Mouse (Mus musculus): Measurements from ENCODE around the gene Tmem178b. TPM values are rescaled to one million over a fixed set of nuclear protein-coding genes. Genes with fewer than 3 reads are reported as not detected.

Tmem178b gene
- polyA plus RNA-seq, 1 experiment from 2014 or later = 0.63 TPM

DNA sequence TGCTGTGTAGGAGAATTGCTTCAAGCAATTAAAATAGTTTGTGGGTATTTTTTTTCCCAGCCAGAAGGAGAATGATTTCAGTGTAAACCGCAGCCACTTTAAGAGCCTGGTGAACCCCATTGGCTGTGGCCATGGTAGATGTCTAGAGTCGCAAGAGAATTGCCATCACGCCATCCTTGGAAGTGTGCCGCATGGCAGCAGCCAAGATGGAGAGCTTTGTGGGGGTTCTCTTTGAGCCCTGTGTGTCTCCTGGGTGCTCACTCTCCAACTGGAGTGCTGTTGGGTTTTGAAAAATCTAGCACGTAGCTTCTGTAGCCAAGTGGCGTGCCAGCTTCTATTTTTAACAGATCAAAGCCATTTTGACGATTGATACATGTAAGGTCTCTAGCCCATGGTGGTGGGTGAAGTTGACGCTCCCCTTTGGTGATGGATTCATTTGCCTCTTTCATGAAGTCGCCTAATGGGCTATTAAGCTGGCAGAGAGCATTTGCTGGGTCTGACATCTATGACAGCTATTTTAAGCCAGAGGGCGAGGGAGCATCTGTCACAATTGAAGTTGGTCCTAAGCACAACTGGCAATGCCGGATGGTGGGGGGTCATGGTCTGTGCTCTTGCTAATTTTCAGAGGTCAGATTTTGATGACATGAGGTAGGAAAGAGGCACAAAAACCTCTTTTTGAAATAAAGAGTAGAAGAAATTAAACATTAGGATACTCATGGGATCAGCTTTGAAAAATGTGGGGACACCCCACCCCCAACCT is 133.1 kb downstream of the Tmem178b start:
- ATAC-seq (ENCODE audit: insufficient number of reproducible peaks, low FRiP score, low TSS enrichment, low read depth) = no peak
- Histone ChIP-seq H3K27ac (no peak overlapping the region), H3K4me3 (no peak overlapping the region), H3K4me1 (no peaks in the 10 kb centered on the region), H3K9ac (no peak overlapping the region), H3K36me3 (no peaks in the 10 kb centered on the region), H3K9me3 (no peaks in the 10 kb centered on the region), H3K4me2 (no peak overlapping the region), H3K27me3 (no peaks in the 10 kb centered on the region)
- 78% methylated on average over 11 of the region's 11 CpGs for WGBS

DNA sequence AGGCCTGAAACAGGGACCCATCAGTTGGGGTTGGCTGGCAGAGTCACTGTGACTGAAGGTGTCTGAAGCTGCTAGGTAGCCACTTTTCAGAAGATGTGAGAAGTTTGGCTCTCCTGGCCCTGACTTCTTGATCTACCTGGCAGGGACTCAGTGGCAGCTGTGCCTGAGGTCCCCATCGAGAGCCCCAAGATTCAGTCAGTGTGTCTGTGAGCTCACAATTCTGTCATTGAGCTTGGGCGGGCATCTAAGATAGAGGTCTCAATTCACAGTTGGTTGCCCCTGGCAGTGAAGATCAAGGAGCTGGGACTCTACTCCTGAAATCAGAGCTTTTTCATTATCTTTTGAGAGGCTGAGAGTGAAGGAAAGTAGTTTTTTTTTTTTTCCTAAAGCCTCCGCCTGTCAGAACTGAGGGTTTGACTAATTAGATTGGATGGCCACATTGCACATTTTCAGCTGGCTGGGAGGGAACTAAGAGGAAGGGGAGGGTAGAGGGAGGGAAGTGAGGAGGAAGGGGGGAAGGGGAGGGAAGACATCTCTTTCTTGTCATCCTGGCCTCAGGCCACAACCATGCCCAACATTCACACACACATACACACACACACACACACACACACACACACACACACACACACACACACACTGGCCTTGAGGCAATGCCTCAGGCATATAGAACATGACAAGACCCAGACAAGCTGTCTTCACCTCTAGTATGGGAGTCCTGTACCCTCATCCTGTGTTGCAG is 135.3 kb downstream of the Tmem178b start:
- Histone ChIP-seq H3K9me3 (no peaks in the 10 kb centered on the region), H3K4me2 (no peak overlapping the region), H3K4me1 (no peaks in the 10 kb centered on the region), H3K27me3 (no peaks in the 10 kb centered on the region), H3K36me3 (no peaks in the 10 kb centered on the region), H3K9ac (no peak overlapping the region), H3K27ac (no peak overlapping the region), H3K4me3 (no peak overlapping the region)
- ATAC-seq (ENCODE audit: insufficient number of reproducible peaks, low FRiP score, low TSS enrichment, low read depth) = no peak
- WGBS = 60% methylated on average over 3 of the region's 3 CpGs

DNA sequence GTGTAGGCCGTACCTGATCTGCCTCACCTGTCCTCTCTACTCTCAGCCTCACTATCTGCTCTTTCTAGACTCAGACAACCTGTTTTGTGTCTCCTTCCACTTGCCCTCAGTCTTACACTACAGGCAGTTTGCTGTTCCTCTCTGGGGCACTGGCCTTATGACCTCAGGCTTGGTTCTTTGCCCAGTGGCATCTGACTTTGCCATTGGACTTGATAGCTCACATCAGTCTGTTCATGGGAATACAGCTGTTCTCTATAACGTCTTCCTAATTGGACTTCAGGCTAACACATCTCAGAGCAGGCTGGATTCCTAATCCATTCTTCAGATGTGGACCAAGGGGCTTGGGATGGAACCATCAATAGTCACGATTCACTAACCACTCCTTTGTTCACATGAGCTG is 136.6 kb downstream of the Tmem178b start:
- H3K27me3 ChIP-seq = no peaks in the 10 kb centered on the region
- no peak overlapping the region for H3K27ac ChIP-seq

DNA sequence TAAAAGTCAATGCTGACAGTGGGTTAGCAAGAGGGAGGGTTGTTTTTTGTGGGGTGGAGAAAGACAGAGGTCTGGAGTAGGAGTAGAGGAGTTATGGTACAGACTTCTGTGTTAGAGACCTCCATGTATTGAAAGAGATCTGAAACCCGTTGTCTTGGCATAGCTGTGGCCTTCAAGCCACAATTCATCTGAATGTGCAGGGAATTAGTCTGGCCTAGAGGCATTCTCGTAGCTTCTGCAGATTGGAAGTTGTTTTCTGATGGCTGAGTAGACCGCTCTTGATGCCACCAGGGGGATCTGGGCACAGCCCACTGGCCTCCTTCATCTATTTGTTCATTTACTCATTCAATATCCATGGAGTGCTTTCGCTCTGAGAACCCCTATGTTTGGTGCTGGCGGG is 138.0 kb downstream of the Tmem178b start:
- Histone ChIP-seq H3K36me3 (no peaks in the 10 kb centered on the region), H3K4me1 (no peaks in the 10 kb centered on the region), H3K4me2 (no peak overlapping the region), H3K4me3 (no peak overlapping the region), H3K27ac (no peak overlapping the region), H3K9me3 (no peaks in the 10 kb centered on the region), H3K9ac (no peak overlapping the region), H3K27me3 (no peaks in the 10 kb centered on the region)
- WGBS = 84% methylated on average over 5 of the region's 5 CpGs
- ATAC-seq (ENCODE audit: insufficient number of reproducible peaks, low FRiP score, low TSS enrichment, low read depth) = no peak

More for the DNA sequence above, 136.6 kb downstream of the Tmem178b start:
- H3K9ac ChIP-seq = no peak overlapping the region
- H3K4me3 ChIP-seq = no peak overlapping the region
- no peak for ATAC-seq (ENCODE audit: insufficient number of reproducible peaks, low FRiP score, low TSS enrichment, low read depth)
- H3K4me2 ChIP-seq = no peak overlapping the region
- H3K9me3 ChIP-seq = no peaks in the 10 kb centered on the region
- 64% methylated on average over 3 of the region's 3 CpGs for WGBS
- no peaks in the 10 kb centered on the region for H3K4me1 ChIP-seq
- no peaks in the 10 kb centered on the region for H3K36me3 ChIP-seq

DNA sequence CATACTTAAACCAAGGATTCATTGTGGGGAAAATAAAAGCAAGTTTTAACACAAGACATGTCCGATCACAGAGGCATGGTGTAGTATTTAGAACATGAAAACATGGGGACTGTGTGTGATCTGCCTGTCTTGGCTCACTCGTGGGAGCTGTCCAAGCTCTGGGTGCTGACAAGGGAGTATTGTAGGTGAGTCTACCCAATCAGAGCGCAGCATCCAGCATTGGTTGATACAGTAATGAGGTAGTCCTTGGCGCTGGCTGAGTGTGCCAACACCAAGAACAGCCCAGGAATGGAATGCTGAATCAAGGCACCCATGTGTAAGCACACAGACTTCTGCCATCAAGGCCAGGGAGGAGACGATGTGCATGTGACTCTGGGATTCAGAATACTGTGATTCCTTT is 138.5 kb downstream of the Tmem178b start:
- Histone ChIP-seq H3K27ac (no peak overlapping the region), H3K4me3 (no peak overlapping the region), H3K36me3 (no peaks in the 10 kb centered on the region), H3K9me3 (no peaks in the 10 kb centered on the region), H3K4me2 (no peak overlapping the region), H3K9ac (no peak overlapping the region), H3K4me1 (no peaks in the 10 kb centered on the region), H3K27me3 (no peaks in the 10 kb centered on the region)
- 64% methylated on average over 5 of the region's 5 CpGs for WGBS
- no peak for ATAC-seq (ENCODE audit: insufficient number of reproducible peaks, low FRiP score, low TSS enrichment, low read depth)

DNA sequence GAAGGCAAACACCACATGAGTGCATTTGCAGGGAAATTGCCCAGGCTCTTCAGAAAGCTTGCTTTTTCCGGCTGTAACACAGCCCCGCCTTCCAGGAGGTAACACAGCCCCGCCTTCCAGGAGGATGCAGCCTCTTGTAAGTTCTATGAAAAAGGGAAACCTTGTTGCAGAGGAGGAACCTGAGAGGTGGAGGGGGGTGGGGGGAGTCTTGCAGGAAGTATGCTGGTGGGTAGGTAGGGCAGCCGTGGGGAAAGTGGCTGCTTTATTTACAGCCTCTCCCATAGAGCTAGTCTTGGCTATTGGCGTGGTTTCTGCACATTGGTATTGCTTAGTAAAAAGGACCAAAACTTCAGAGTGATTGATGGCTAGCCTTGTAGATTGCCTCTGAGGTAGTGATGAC is 140.3 kb downstream of the Tmem178b start:
- H3K27me3 ChIP-seq = no peaks in the 10 kb centered on the region
- no peak for ATAC-seq (ENCODE audit: insufficient number of reproducible peaks, low FRiP score, low TSS enrichment, low read depth)
- H3K36me3 ChIP-seq = no peaks in the 10 kb centered on the region
- H3K9ac ChIP-seq = no peak overlapping the region
- no peak overlapping the region for H3K4me3 ChIP-seq
- H3K4me2 ChIP-seq = no peak overlapping the region
- H3K9me3 ChIP-seq = no peaks in the 10 kb centered on the region
- H3K4me1 ChIP-seq = no peaks in the 10 kb centered on the region
- no peak overlapping the region for H3K27ac ChIP-seq
- 37% methylated on average over 5 of the region's 5 CpGs for WGBS

DNA sequence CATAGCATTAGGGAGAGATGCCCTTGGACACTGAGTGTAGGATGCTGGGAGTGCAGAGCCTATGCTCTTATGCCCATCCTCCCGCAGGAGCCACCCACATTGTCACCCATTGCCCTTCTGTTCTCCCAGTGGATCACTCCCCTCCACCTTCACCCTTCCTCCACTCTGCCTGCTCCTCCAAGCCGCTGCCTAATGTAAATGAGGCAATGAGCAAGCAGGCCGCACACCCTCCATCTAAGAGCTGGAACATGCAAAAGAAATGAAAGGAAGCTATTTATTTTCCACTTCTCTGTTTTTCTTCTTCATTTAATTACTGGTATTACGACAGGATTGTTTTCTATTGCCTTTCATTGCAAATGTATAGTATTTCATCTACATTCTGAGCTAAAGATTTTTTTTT is 142.1 kb downstream of the Tmem178b start:
- H3K36me3 ChIP-seq = no peaks in the 10 kb centered on the region
- no peak overlapping the region for H3K27ac ChIP-seq
- no peaks in the 10 kb centered on the region for H3K4me1 ChIP-seq
- H3K9me3 ChIP-seq = no peaks in the 10 kb centered on the region
- 68% methylated on average over 4 of the region's 4 CpGs for WGBS
- H3K4me3 ChIP-seq = no peak overlapping the region
- no peak for ATAC-seq (ENCODE audit: insufficient number of reproducible peaks, low FRiP score, low TSS enrichment, low read depth)
- H3K27me3 ChIP-seq = no peaks in the 10 kb centered on the region
- no peak overlapping the region for H3K9ac ChIP-seq
- H3K4me2 ChIP-seq = no peak overlapping the region

DNA sequence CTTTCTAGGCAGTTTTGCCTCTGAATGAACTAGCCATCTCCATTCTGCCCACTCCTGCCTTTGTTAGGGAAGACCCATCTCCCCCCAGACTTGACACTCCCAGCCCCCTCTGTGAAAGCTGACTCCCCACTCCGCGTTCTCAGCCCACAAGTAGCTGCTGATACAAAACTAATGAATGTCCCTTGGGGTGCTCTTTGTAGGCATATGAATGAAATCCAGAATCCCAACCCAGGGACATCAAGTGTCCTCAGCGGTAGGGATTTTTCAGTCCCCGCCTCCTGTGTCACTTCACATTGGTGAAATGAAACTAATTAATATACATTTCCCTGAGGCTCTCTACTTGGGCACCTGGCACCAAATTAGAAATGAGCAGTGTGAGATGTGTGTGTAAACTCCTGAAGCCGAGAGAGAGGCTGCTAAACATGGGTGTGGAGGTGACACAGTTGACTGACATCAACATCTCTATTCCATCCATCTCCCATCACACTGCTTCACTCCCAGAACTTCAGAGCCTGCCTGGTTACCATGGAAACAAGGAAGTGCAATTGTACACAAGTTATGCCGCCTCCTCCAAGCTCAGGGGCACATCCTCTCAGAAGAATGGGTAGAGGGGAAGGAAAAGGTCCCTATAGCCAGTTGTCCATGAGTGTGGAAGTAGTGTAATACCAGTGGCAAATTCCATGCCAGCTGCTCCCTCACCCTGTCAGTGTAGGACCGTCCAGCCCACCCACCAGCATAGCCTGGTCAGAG is 142.8 kb downstream of the Tmem178b start:
- H3K4me2 ChIP-seq = no peak overlapping the region
- no peak overlapping the region for H3K4me3 ChIP-seq
- no peaks in the 10 kb centered on the region for H3K27me3 ChIP-seq
- no peak for ATAC-seq (ENCODE audit: insufficient number of reproducible peaks, low FRiP score, low TSS enrichment, low read depth)
- WGBS = 58% methylated on average over 7 of the region's 7 CpGs
- H3K36me3 ChIP-seq = no peaks in the 10 kb centered on the region
- H3K9ac ChIP-seq = no peak overlapping the region
- H3K27ac ChIP-seq = no peak overlapping the region
- H3K4me1 ChIP-seq = no peaks in the 10 kb centered on the region
- no peaks in the 10 kb centered on the region for H3K9me3 ChIP-seq

DNA sequence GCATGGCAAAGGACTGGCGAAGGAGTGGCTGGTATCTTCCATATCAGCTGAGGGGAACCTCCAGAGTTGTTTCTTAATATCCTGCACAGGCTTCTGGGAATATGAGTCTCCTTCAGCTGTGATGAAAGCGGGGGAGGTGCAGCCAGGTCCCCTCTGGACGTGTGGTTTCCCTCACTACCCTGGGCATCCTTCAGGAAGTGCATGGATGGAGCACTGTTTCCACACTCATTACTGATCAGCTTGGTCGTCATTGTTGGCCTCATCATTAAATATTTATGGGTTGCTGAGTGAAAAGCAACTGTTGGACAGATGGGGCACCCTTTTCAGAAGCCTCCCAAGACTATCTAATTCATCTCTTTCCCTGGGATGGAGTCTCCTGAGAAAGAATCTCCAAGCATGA is 146.3 kb downstream of the Tmem178b start:
- no peak overlapping the region for H3K4me2 ChIP-seq
- H3K4me1 ChIP-seq = no peaks in the 10 kb centered on the region
- no peak overlapping the region for H3K9ac ChIP-seq
- no peak overlapping the region for H3K27ac ChIP-seq
- no peaks in the 10 kb centered on the region for H3K9me3 ChIP-seq
- ATAC-seq (ENCODE audit: insufficient number of reproducible peaks, low FRiP score, low TSS enrichment, low read depth) = no peak
- H3K4me3 ChIP-seq = no peak overlapping the region
- 34% methylated on average over 4 of the region's 4 CpGs for WGBS
- no peaks in the 10 kb centered on the region for H3K36me3 ChIP-seq
- H3K27me3 ChIP-seq = no peaks in the 10 kb centered on the region

DNA sequence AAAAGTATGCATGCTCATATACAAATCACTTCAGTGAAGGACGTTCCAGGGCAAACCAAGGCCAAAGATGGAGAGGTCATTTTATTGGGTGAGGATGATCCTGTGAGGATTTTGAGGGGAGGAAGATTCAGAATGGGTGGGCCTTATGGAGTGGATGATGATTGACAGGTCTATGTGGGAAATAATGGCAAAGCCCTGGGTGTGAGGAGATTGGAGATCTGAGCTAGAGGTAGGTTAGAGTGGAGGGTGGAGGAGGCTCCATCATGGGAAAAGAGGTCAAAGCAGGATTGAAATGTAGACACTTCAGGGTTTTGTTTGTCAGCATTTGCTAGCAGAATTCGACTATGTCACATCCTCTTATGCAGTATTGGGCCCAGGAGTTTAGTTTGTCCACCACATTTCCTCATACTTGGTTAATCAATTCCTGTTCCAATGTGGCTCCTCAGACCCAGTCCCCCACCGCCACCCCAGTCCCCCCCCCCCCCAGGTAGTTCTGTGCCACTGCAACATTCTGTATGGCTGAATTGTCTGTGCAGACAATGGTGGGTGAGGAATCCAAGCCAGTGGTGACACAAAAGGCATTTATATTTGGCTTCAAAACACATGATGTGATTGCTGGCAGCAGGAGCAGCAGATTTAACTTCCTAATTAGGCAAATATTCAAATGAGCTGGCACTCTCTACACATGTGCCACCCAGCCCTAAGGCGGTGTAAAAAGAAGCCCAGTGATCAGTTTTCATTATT is 150.7 kb downstream of the Tmem178b start:
- no peaks in the 10 kb centered on the region for H3K36me3 ChIP-seq
- no peak overlapping the region for H3K4me2 ChIP-seq
- H3K27ac ChIP-seq = no peak overlapping the region
- H3K4me1 ChIP-seq = no peaks in the 10 kb centered on the region
- no peaks in the 10 kb centered on the region for H3K9me3 ChIP-seq
- no peak for ATAC-seq (ENCODE audit: insufficient number of reproducible peaks, low FRiP score, low TSS enrichment, low read depth)
- no peak overlapping the region for H3K4me3 ChIP-seq
- no peak overlapping the region for H3K9ac ChIP-seq
- 81% methylated on average over 4 of the region's 4 CpGs for WGBS
- H3K27me3 ChIP-seq = no peaks in the 10 kb centered on the region

DNA sequence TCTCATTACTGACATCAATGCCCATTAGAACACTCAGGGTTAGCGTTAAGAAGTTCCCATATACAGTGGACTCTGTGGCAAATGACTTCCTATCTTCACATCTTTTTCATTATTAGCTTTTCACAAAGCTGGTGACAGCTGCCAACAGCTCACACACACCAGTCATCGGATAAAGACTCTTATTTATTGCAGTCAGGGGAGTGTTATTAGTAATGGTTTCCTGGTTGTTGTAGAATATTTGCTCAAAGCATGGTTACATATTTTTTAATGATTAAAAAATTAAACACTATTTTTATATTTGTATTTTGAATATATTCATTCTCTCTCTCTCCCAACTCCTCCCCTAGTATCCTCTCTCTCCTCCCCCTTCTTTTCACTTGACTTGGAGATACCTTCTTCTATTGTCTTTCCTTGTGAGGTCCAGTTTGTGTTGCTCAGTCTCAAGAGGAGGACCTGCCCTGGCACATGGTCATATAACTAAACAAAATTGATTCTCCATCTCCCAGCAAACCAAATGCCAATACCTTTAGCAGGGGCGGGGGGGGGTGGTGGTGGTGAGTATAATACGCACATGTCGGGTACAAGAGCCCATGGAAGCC is 151.4 kb downstream of the Tmem178b start:
- Histone ChIP-seq H3K27ac (no peak overlapping the region), H3K9me3 (no peaks in the 10 kb centered on the region), H3K4me3 (no peak overlapping the region), H3K27me3 (no peaks in the 10 kb centered on the region), H3K4me2 (no peak overlapping the region), H3K36me3 (no peaks in the 10 kb centered on the region), H3K4me1 (no peaks in the 10 kb centered on the region), H3K9ac (no peak overlapping the region)
- 64% methylated on average over 5 of the region's 5 CpGs for WGBS
- ATAC-seq (ENCODE audit: insufficient number of reproducible peaks, low FRiP score, low TSS enrichment, low read depth) = no peak
